Mouse (Mus musculus): ENCODE results near the gene Iars.

Gene Iars

DNA sequence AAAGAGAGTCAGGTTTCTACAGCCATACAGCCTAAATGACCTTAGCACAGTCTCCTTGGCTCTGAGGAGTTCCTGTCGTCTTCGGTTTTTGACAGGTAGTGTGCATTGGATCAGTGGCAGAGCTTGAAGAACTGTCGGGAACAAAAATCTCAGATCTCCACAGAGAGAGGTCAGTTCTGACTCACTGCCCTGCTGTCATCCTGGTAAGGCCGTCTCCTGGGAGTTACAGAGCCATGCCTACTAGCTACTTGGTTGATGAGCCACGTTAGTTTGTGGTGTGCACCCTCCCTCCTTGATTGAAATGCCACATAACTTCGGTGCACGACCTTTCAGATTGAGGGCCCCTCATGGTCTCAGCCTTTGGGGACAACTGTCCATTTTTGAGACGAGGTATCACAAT, 26.4 kb downstream of the Iars start:
- H3K27me3 ChIP-seq (ENCODE audit: insufficient read depth, low read length) = no peaks in the 10 kb centered on the region
- H3K36me3 ChIP-seq (ENCODE audit: insufficient read depth, low read length) = peaks cover 99% of the 10 kb centered on the region
- no peak overlapping the region for H3K4me3 ChIP-seq (replicated peaks; ENCODE audit: low read length)
- H3K9me3 ChIP-seq (ENCODE audit: low read length) = no peaks in the 10 kb centered on the region
- peaks cover 34% of the 10 kb centered on the region for H3K4me1 ChIP-seq (replicated peaks; ENCODE audit: low read depth, low read length)
- no peak for TF ChIP-seq NANOG (IDR thresholded peaks at IDR 0.05; ENCODE audit: borderline replicate concordance, low read length)
- no peak for TF ChIP-seq POU5F1 (IDR thresholded peaks at IDR 0.05; ENCODE audit: borderline replicate concordance, low read length)
- TF ChIP-seq CTCF (conservative IDR thresholded peaks at IDR 0.05; ENCODE audit: low read length) = no peak

DNA sequence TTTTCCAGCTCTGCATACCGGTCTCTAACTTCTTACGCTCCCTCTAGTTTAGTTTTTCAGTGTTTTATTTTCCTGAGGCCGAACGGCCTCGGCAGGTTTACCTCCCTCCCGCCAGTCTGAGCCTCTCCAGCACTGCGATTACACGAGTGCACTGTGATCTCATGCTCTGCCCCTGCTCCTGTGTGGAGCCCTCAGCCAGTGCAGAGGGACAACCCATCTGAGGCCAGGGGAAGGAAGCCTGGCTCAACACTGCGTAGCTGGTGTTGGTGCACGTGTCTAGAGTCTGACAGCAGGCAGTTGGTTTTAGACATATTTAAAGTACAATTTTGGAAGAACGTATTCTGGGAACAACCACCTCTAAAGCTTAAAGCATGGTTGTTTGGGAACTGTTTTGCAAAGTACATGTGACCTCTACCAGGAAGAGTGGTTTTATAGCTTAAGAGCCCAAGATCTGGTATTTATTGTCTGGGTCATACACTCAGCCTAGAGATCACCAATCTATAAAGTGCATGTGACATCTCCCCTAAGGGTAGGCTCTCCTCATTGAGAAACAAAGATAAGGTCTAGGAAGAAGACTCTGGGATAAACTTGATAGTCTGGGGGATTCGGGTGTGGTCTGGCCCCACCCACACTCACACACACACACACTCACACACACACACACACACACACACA, 30.3 kb downstream of the Iars start:
- Histone ChIP-seq H3K9me3 (ENCODE audit: low read length) (no peaks in the 10 kb centered on the region), H3K36me3 (ENCODE audit: insufficient read depth, low read length) (peaks cover 99% of the 10 kb centered on the region), H3K4me3 (replicated peaks; ENCODE audit: low read length) (no peak overlapping the region), H3K4me1 (replicated peaks; ENCODE audit: low read depth, low read length) (peaks cover 4% of the 10 kb centered on the region; the same call in 1 of the 2 replicates), H3K27me3 (ENCODE audit: insufficient read depth, low read length) (no peaks in the 10 kb centered on the region)
- TF ChIP-seq NANOG (IDR thresholded peaks at IDR 0.05; ENCODE audit: borderline replicate concordance, low read length) (no peak), CTCF (conservative IDR thresholded peaks at IDR 0.05; ENCODE audit: low read length) (no peak), POU5F1 (IDR thresholded peaks at IDR 0.05; ENCODE audit: borderline replicate concordance, low read length) (no peak)

DNA sequence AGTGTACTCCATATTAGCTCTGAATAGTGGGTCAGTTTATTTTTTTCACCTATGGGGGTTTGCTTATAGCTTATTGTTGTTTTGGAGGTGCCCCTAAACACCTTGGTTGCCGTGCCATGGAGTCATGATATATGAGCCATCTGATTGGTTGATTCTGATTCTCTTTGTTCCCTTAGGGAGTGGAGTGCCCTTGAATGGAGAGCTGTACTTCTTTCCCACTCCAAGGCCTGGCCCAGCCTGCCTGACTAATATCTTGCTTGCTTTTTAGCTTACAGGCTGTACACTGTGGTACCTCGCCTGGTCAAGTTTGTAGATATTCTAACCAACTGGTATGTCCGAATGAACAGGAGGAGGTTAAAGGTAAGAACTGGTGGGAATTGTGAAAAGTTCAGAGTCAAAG, 37.4 kb downstream of the Iars start:
- Histone ChIP-seq H3K4me3 (replicated peaks; ENCODE audit: low read length) (no peak overlapping the region), H3K27me3 (ENCODE audit: insufficient read depth, low read length) (no peaks in the 10 kb centered on the region), H3K36me3 (ENCODE audit: insufficient read depth, low read length) (peaks cover 100% of the 10 kb centered on the region), H3K4me1 (replicated peaks; ENCODE audit: low read depth, low read length) (no peaks in the 10 kb centered on the region), H3K9me3 (ENCODE audit: low read length) (no peaks in the 10 kb centered on the region)
- TF ChIP-seq NANOG (IDR thresholded peaks at IDR 0.05; ENCODE audit: borderline replicate concordance, low read length) = no peak
- TF ChIP-seq CTCF (conservative IDR thresholded peaks at IDR 0.05; ENCODE audit: low read length) = no peak
- no peak for TF ChIP-seq POU5F1 (IDR thresholded peaks at IDR 0.05; ENCODE audit: borderline replicate concordance, low read length)

DNA sequence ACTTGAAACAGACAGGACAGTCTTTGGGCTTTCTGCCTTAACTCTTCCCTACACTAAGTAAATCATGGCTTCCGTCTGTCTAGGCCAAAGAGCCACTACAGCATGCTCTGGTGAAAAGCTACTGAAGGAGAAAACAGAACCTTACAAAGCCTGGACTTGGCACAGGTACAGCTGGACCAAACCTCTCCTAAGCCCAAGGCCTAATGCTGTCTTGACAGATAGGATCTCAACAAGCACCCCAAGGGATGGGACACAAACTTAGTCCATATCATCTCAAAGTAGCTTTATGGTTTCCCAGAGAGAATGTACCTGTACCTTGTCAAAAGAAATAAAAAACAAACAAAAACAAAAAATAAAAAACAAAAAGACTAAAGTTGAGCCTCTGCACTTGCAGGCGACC, 54.5 kb downstream of the Iars start:
- H3K9me3 ChIP-seq (ENCODE audit: low read length) = 0 out of 2 replicates have a peak, but pooled peaks cover 2% of the 10 kb centered on the region
- peaks cover 51% of the 10 kb centered on the region for H3K36me3 ChIP-seq (ENCODE audit: insufficient read depth, low read length)
- no peak overlapping the region for H3K4me3 ChIP-seq (replicated peaks; ENCODE audit: low read length)
- H3K4me1 ChIP-seq (replicated peaks; ENCODE audit: low read depth, low read length) = 0 out of 2 replicates have a peak, but pooled peaks cover 11% of the 10 kb centered on the region
- no peaks in the 10 kb centered on the region for H3K27me3 ChIP-seq (ENCODE audit: insufficient read depth, low read length)
- TF ChIP-seq CTCF (conservative IDR thresholded peaks at IDR 0.05; ENCODE audit: low read length) = no peak
- TF ChIP-seq POU5F1 (IDR thresholded peaks at IDR 0.05; ENCODE audit: borderline replicate concordance, low read length) = no peak
- TF ChIP-seq NANOG (IDR thresholded peaks at IDR 0.05; ENCODE audit: borderline replicate concordance, low read length) = no peak

DNA sequence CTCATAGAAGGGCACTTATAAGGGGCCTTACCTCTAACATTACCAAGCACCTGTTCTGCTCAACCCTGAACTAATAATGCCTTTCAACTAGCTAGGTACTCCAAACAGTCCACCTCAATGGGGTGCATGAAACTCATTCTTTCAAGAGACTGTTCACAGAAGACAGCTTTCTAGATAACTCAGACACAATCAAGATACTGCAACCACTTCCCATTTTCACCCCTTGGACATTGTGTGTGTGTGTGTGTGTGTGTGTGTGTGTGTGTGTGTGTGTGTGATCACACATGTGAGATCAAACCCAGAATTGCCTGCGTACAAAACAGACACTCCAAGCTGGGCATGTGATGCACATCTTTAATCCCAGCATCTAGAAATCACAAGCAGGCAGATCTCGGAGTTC, 56.1 kb downstream of the Iars start:
- Histone ChIP-seq H3K27me3 (ENCODE audit: insufficient read depth, low read length) (no peaks in the 10 kb centered on the region), H3K4me1 (replicated peaks; ENCODE audit: low read depth, low read length) (0 out of 2 replicates have a peak, but pooled peaks cover 11% of the 10 kb centered on the region), H3K36me3 (ENCODE audit: insufficient read depth, low read length) (peaks cover 35% of the 10 kb centered on the region), H3K9me3 (ENCODE audit: low read length) (peaks cover 13% of the 10 kb centered on the region), H3K4me3 (replicated peaks; ENCODE audit: low read length) (no peak overlapping the region)
- TF ChIP-seq CTCF (conservative IDR thresholded peaks at IDR 0.05; ENCODE audit: low read length) (no peak), POU5F1 (IDR thresholded peaks at IDR 0.05; ENCODE audit: borderline replicate concordance, low read length) (no peak), NANOG (IDR thresholded peaks at IDR 0.05; ENCODE audit: borderline replicate concordance, low read length) (no peak)

DNA sequence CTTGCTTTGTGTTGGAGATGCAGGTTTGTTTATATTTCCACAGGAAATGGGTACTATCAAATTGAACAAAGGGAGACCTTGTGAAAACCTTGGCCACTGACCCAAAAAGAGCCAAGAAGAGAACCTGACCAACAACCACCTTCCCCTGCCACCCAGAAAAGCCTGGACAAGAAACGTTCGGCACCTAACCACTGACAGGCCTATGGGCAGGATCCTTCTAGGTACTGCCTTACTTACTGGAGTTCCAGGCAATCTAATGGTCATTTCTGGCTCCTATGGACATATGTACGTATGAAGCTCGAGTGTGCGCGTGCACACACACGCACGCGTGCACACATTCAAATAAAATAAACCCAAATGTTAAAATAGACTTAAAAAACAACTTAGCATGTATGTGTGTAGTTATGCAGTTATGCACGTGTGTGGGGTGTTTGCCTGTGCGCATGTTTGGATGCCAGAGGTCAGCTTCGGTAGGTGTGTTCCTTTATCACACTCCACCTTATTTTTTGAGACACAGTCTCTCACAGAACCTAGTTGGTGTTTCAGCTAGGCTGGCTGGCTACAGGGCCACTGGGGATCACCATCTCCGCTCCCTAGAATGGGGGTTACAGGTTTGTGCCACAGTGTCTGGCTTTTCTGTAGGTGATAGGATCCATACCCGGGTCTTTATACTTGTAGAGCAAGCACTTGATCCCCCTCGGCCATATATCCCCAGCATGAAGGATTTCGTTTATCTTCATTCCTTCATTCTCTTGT, 59.6 kb downstream of the Iars start:
- Histone ChIP-seq H3K4me1 (replicated peaks; ENCODE audit: low read depth, low read length) (0 out of 2 replicates have a peak, but pooled peaks cover 7% of the 10 kb centered on the region), H3K4me3 (replicated peaks; ENCODE audit: low read length) (no peak overlapping the region), H3K36me3 (ENCODE audit: insufficient read depth, low read length) (peaks cover under 1% of the 10 kb centered on the region; the same call in 1 of the 2 replicates), H3K9me3 (ENCODE audit: low read length) (peaks cover 40% of the 10 kb centered on the region), H3K27me3 (ENCODE audit: insufficient read depth, low read length) (no peaks in the 10 kb centered on the region)
- no peak for TF ChIP-seq NANOG (IDR thresholded peaks at IDR 0.05; ENCODE audit: borderline replicate concordance, low read length)
- no peak for TF ChIP-seq POU5F1 (IDR thresholded peaks at IDR 0.05; ENCODE audit: borderline replicate concordance, low read length)
- TF ChIP-seq CTCF (conservative IDR thresholded peaks at IDR 0.05; ENCODE audit: low read length) = no peak

DNA sequence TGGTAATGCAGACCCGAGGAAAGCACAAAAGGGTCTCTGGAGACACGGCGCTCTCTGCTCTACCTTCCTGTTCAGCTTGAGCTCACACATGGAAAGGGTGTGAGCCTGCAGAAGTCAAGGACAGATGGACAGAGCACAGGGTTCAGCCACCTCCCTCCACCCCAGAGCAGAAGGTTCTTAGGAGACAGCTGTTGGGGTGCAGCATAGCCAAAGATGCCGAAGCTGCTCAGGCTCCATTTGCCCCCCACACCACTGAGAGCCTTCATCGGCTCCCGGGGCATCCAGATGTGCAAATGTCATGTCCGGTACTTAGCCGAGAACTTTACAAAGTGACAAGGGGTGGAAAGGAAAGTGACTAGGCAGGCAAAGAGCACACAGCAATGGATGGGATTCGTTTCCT, 74.7 kb downstream of the Iars start:
- Histone ChIP-seq H3K9me3 (ENCODE audit: low read length) (peaks cover 16% of the 10 kb centered on the region), H3K4me3 (replicated peaks; ENCODE audit: low read length) (no peak overlapping the region), H3K4me1 (replicated peaks; ENCODE audit: low read depth, low read length) (no peaks in the 10 kb centered on the region), H3K27me3 (ENCODE audit: insufficient read depth, low read length) (0 out of 2 replicates have a peak, but pooled peaks cover 2% of the 10 kb centered on the region), H3K36me3 (ENCODE audit: insufficient read depth, low read length) (no peaks in the 10 kb centered on the region)
- TF ChIP-seq CTCF (conservative IDR thresholded peaks at IDR 0.05; ENCODE audit: low read length) = no peak
- TF ChIP-seq NANOG (IDR thresholded peaks at IDR 0.05; ENCODE audit: borderline replicate concordance, low read length) = no peak
- TF ChIP-seq POU5F1 (IDR thresholded peaks at IDR 0.05; ENCODE audit: borderline replicate concordance, low read length) = no peak

DNA sequence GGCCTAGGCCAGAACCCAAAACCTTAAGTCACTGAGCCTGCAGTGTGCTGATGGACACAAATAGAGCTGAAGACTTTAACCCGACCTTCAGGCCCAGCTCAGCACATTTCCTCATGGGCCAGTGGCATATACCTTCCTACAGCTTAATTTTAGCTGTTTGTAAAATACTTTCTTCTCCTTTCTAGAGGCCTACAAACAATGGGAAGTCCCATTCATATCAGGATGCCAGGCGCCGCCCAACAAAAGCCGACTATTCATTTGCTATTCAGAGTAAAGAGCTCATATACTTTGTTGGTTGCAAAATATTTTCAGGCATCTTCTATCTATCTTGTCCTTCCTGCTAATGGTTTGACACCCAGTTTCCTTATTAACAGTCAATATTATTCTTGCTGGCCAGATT, 76.1 kb downstream of the Iars start:
- Histone ChIP-seq H3K27me3 (ENCODE audit: insufficient read depth, low read length) (peaks cover 6% of the 10 kb centered on the region; the same call in 1 of the 2 replicates), H3K4me1 (replicated peaks; ENCODE audit: low read depth, low read length) (no peaks in the 10 kb centered on the region), H3K9me3 (ENCODE audit: low read length) (peaks cover 21% of the 10 kb centered on the region), H3K36me3 (ENCODE audit: insufficient read depth, low read length) (no peaks in the 10 kb centered on the region), H3K4me3 (replicated peaks; ENCODE audit: low read length) (no peak overlapping the region)
- TF ChIP-seq NANOG (IDR thresholded peaks at IDR 0.05; ENCODE audit: borderline replicate concordance, low read length) (no peak), POU5F1 (IDR thresholded peaks at IDR 0.05; ENCODE audit: borderline replicate concordance, low read length) (no peak), CTCF (conservative IDR thresholded peaks at IDR 0.05; ENCODE audit: low read length) (no peak)
